Mouse (Mus musculus) embryo, embryonic 9.5 days (tissue): ENCODE measurements around the gene Abhd14a.

Source experiments
- DNase-seq: peaks from one replicate; pipeline ENCODE4 v3.0.0-alpha.2; 2017; ENCODE audit errors: extremely low spot score

Abhd14a gene

GRCm38 (mm10) chr9:106411729-106412128, 35.7 kb downstream of the Abhd14a start:
- no peak for DNase-seq

DNA sequence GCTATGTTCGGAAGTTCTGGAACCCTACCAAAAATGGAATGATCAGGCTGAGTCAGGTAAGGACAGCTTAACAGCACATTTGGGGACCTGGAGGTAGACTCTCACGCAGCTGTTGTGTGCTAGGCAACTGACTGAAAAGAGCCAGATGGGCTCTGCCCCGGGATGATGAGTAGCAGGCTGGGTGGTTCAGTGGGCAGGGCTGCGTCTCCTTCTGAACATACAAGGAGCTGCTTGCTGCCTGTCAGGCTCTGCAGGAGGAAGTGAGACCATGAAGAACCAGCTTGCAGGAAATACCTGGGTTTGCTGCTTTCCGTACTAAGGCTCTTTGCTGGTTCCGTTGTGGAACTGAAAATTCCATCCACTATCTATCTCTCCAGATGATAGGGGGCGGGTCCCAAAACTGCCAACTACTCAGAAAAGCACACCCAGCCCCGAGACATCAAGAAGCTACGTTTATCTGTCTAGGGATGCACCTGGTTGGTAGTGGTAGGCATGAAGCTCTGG, 36.3 kb downstream of the Abhd14a start:
- no peak for DNase-seq

- DNase-seq = no peak
These were observed 37.3 kb downstream of the Abhd14a start for GRCm38 (mm10) chr9:106410086-106410650.

- no peak for DNase-seq
These were observed 38.4 kb downstream of the Abhd14a start for GRCm38 (mm10) chr9:106409096-106409495.

DNA sequence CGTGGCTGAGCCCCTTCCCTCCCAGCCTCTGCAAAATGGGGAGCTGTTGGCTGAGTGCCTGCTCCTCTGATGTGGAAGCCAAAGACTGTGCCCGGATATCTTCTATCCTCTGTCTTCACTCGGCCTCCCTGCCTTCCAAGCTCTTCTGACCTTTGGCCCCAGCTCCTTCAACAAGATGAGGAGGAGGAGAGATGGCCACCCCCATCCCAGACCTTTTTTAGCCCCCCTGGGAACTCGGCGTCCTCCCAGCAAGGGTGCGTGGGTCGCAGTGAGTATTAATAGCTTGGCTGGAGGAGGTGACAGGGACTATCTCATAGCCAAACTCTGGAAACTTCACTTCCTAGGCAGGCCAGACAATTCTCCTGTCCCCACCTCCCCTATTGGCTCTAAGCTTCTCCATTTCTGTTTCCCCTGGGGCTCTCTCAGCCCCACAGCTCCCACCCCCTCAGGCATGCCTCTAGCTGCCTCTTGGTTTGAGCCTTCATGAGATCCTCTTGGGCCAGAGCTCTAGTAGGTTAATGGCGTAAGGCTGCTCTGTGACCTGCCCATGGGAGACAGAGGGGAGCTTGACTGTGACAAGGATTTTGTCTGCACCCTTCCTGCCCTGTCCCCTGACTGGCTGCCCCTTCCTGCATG, 40.9 kb downstream of the Abhd14a start:
- DNase-seq = no peak

DNA sequence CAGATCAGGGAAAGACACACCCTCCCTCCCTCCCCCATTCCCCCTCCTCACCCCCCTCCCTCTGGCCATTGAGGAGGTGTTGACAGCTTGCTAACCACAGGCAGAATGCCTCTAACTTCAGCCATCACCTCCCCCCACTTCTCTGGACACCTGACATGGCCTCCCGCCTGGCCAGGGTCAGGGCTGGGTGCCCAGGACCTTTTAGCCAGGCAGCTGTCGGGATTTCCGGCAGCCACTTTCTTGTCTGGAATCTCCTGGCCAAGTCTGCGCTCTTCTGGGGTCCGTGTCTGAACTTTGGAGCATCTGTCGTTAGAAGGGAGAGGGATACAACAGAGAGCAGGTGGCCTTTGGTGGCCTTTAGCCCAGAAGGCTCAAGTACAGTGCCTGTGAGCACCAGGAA, 42.2 kb downstream of the Abhd14a start:
- peak; percentile 66 for DNase-seq

DNA sequence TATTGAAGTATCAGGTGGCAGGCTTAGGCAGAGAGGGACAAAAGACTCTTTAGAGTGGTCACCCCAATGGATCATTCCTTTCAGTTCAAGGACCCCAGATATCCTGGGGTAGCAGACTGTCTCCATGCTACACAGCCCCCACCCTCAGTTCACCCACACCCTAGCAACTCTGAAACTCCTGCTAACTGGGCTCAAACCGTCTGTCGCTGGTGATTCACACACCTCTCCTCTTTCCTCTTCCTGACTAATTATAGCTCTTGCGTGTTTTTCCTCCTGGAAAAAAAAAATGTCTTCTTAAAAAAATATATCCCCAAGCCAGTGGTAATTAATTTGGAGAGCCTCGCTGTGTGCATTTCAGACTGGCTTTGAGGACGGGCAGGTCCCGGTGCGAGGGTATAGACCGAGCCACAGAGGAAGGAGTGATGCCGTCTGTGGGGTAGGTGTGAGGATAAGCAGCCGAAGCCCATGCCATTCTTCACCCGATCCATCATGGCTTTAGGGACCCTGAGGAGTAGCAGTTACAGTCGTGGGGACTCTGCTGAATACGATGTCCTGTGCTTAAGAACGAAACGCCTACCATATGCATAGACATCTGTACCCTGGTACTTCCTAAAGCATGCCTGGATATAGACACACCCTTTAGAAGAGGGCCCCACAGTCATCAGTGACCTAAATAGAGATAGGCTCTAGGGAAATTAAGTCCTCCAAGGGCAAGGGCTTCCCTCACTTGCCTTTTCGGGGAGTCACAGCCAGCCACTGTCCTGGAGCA, 44.7 kb downstream of the Abhd14a start:
- no peak for DNase-seq

DNA sequence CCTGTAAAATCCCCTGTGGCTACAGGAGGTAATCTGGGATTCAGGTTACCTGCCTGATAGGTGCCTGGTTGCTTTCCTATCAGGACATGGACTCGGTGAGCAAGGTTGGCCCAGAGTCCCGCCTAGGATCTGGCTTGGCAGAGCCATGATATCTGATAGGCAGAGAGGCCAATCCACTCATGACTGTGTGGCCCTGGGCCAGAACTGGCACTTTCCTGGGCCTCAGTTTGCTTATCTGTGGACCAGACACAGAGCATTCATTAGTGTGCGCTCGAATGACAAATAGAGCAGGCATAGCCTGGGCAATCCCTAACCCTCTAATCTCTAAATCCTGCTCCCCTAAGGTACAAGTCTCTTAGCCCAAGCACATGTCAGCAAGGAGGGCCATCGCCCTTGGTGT, 45.3 kb downstream of the Abhd14a start:
- DNase-seq = no peak

GRCm38 (mm10) chr9:106399808-106400207, 47.7 kb downstream of the Abhd14a start:
- no peak for DNase-seq

DNA sequence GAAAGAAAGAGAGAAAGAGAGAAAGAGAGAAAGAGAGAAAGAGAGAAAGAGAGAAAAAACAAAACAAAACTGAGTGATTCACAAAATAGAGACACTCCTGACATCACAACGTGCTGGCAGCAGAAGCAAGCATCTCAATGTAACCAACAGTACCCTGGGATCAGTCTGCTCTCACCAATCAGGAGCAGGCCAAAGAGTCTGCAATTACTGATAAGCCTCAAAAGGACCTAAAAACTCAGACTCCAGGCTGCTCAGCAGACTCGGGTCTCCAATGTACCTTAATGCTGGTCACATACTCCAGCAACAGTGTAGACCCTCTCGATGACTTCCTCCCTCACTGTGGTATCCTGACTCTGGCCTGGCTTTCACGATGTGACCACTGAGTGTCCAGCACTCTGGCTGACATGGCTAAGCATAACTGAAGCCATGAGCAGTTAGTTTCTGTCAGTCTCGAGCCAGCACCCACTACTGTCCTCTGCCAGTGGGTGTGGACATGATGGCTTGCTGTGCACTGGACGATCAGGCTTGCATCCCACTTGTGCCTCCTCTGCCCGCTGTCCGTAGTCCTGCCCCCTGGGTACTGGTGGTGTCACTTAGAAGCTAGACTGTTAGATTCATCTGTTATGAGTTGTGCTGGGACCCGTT, 48.7 kb downstream of the Abhd14a start:
- DNase-seq = no peak

DNA sequence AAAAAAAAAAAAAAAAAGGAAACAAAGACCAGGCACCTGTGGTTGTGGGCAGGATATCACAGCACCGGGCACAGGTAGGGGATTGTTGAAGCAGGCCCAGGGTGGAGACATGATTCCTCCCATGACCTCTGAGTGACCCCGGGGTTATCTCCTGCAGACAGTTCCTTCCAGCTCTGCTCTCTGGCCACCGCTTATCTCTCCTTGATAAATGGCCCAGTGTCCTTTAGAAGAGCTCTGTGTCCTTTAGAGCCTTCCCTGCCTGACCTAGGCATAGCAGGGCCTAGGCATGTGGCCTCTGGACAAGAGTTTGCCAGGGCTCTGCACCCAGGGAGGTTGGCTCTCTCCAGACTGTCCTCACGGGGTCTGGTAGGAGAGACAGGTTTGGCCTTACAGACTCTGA, 49.7 kb downstream of the Abhd14a start:
- no peak for DNase-seq

GRCm38 (mm10) chr9:106394649-106395602, 52.6 kb downstream of the Abhd14a start:
- peak; percentile 53 for DNase-seq

- no peak for DNase-seq
These were observed 53.9 kb downstream of the Abhd14a start for GRCm38 (mm10) chr9:106393548-106393947.

DNA sequence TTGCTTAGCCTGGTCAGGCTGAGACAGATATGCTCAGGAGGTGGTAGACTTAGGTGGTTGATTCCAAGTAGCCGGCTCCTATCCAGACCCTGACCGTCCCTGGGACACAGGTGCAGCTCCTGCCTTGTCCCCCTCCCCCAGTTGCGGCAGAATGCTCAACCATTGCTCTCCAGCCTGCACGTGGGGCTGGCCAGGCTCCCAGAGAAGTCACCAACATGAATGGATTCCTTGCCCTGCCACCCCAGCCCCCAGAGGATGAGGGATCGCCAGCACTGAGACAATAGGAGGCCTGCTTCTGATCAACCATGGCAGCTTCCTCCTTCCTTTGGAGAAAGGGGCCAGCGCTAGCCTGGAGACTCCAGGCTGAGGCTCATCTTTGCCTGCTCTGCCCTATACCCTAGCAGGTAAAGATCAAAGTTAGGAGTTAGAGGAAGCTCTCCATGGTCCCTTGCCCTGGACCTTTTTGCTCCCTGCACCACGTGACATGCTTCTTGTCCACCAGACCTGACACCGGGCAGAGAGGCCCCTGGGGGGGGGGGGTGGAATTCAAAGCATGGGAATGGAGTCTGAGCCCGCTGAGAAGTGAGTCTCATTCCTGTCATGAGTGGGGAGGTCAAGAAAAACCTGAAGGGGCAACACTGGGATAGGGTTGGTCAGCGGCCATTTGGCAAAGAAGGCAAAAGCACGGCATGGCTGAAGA, 54.5 kb downstream of the Abhd14a start:
- no peak for DNase-seq
